Mouse (Mus musculus): ENCODE measurements at regions not wholly inside any gene's neighbourhood (a gene's known extent, or its start where the extent isn't known, plus 50 kb on each side); places are given as distances from the start of the nearest gene placed in this dataset.

- TF ChIP-seq CTCF (IDR thresholded peaks at IDR 0.05; ENCODE audit: low read depth, low read length) (no peak), POLR2A (IDR thresholded peaks at IDR 0.05; ENCODE audit: borderline replicate concordance, low read depth, low read length) (no peak)
- no peak overlapping the region for H3K27ac ChIP-seq (ENCODE audit: insufficient read depth, low read depth, low read length)
- H3K4me3 ChIP-seq (ENCODE audit: insufficient read depth, low read length): no peak overlapping the region
- no peaks in the 10 kb centered on the region for H3K4me1 ChIP-seq (ENCODE audit: control insufficient read depth, insufficient read depth, low read length)
Observed at GRCm38 (mm10) chr10:21672171-21672570, 79.2 kb downstream of the 1700020N01Rik start.

DNA sequence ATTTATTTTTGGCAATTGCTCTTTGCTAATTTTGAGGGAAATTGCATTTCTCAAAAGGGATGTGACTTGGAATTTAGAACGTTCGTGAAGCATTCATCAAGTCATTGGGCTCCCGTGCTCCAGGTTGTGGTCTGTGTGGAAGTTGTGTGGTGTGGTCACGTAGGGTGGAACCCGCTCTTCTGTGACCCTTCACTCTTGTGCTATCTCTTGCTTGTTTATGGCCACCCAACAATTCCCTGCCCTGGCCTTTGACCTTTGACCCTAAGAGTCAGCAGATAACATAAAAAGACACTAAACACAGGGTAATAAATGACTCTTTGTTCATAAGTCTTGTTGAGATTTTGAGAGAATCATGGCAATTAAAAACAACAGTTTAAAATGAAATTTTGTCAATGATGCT lies 79.7 kb downstream of the 1700020N01Rik start:
- TF ChIP-seq POLR2A (IDR thresholded peaks at IDR 0.05; ENCODE audit: borderline replicate concordance, low read depth, low read length) (no peak), CTCF (IDR thresholded peaks at IDR 0.05; ENCODE audit: low read depth, low read length) (no peak)
- no peaks in the 10 kb centered on the region for H3K4me1 ChIP-seq (ENCODE audit: control insufficient read depth, insufficient read depth, low read length)
- no peak overlapping the region for H3K4me3 ChIP-seq (ENCODE audit: insufficient read depth, low read length)
- no peak overlapping the region for H3K27ac ChIP-seq (ENCODE audit: insufficient read depth, low read depth, low read length)

DNA sequence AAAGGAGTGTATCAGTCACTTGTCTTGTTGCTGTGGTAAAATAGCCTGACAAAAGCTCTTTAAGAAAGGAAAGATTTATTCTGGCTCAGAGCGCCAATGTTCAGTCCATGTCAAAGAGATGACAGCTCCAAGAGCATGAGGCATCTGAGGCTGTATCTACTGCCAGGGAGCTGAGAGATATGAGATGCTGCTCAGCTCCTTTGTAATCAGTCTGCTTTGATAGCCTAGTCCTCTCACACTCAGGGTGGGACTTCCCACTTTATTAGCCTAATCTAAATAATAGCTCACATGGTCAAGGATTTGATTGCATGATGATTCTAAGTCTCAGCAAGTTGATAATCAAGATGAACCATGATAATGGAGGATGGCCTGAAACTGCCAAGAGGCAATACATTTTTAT lies 80.9 kb downstream of the 1700020N01Rik start:
- TF ChIP-seq POLR2A (IDR thresholded peaks at IDR 0.05; ENCODE audit: borderline replicate concordance, low read depth, low read length): no peak
- TF ChIP-seq CTCF (IDR thresholded peaks at IDR 0.05; ENCODE audit: low read depth, low read length): no peak
- H3K27ac ChIP-seq (ENCODE audit: insufficient read depth, low read depth, low read length): no peak overlapping the region
- H3K4me1 ChIP-seq (ENCODE audit: control insufficient read depth, insufficient read depth, low read length): no peaks in the 10 kb centered on the region
- no peak overlapping the region for H3K4me3 ChIP-seq (ENCODE audit: insufficient read depth, low read length)

- H3K27ac ChIP-seq (ENCODE audit: insufficient read depth, low read depth, low read length): no peak overlapping the region
- H3K4me1 ChIP-seq (ENCODE audit: control insufficient read depth, insufficient read depth, low read length): no peaks in the 10 kb centered on the region
- TF ChIP-seq CTCF (IDR thresholded peaks at IDR 0.05; ENCODE audit: low read depth, low read length) (no peak), POLR2A (IDR thresholded peaks at IDR 0.05; ENCODE audit: borderline replicate concordance, low read depth, low read length) (no peak)
- no peak overlapping the region for H3K4me3 ChIP-seq (ENCODE audit: insufficient read depth, low read length)
Observed at GRCm38 (mm10) chr10:21675786-21676185, 82.8 kb downstream of the 1700020N01Rik start.

DNA sequence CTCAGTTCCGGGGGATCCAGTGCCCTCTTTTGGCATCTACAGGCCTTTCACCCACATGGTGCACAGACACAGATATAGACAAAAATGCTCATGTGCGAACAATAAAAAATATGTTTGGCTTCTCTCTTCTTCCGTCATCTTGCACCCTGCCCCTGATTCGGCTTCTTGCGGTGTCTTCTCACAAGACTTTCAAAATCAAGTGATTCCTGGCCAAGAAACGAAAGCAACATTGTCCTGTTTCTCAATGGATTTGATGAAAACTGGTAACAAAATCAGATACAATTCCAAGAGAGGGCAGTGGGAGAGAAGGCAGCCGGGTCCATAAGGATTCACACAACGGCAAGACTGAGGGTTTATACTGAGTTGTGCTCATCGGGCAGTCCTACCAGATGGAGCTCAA lies 85.0 kb downstream of the 1700020N01Rik start:
- no peak overlapping the region for H3K27ac ChIP-seq (ENCODE audit: insufficient read depth, low read depth, low read length)

DNA sequence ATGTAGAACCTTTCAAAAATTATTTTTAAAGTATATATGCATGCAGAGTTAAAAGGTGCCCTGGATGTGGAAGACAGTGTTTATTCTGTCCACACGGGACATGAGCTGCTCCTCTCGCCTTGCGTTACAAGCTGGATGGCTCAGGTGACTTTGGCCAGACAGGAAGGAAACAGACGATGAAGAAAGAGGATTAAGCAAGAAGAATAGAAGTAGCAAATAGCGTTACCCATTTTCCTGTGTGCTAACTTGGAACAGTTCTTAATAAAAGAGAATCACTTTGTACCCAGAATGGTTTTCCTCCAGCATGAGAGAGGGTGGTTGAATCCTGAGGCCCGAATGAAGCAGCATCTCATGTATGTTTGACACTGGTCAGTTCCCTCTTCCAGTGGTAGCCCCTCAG lies 85.4 kb downstream of the 1700020N01Rik start:
- H3K4me1 ChIP-seq (ENCODE audit: control insufficient read depth, insufficient read depth, low read length): no peaks in the 10 kb centered on the region
- H3K4me3 ChIP-seq (ENCODE audit: insufficient read depth, low read length): no peak overlapping the region
- TF ChIP-seq CTCF (IDR thresholded peaks at IDR 0.05; ENCODE audit: low read depth, low read length) (no peak), POLR2A (IDR thresholded peaks at IDR 0.05; ENCODE audit: borderline replicate concordance, low read depth, low read length) (no peak)
- no peak overlapping the region for H3K27ac ChIP-seq (ENCODE audit: insufficient read depth, low read depth, low read length)

More for the DNA sequence above, 85.0 kb downstream of the 1700020N01Rik start:
- no peaks in the 10 kb centered on the region for H3K4me1 ChIP-seq (ENCODE audit: control insufficient read depth, insufficient read depth, low read length)
- TF ChIP-seq CTCF (IDR thresholded peaks at IDR 0.05; ENCODE audit: low read depth, low read length) (no peak), POLR2A (IDR thresholded peaks at IDR 0.05; ENCODE audit: borderline replicate concordance, low read depth, low read length) (no peak)
- H3K4me3 ChIP-seq (ENCODE audit: insufficient read depth, low read length): no peak overlapping the region

DNA sequence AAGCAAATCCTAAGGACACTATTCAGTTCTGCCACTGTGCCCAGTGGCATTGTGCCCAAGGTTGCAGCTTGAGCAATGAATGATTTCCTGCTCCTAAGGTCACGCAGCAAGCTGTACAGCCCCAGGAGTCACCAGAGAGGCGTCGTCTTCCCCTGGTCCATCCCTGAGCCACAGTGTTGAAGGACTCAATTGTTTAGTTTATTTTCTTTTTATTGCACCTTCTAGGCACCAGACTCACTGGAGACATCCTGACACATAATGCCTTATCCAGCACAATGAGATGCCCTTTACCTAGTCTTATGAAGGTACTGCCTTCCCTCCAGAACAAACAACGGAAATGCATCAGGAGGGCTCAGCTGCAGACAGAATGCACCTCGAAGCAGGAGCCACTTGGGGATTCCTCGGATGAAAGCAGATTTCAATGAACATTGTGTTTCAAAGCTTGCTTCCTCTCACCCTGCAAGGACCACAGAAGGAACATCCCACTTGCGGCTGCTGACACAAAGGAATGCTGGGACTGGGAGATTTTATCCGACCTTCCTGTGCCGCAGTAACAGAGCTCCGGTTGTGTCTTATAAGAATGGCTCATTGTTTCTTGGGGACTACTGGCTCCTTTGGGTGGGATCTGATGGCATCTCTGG lies 86.0 kb downstream of the 1700020N01Rik start:
- no peak overlapping the region for H3K4me3 ChIP-seq (ENCODE audit: insufficient read depth, low read length)

DNA sequence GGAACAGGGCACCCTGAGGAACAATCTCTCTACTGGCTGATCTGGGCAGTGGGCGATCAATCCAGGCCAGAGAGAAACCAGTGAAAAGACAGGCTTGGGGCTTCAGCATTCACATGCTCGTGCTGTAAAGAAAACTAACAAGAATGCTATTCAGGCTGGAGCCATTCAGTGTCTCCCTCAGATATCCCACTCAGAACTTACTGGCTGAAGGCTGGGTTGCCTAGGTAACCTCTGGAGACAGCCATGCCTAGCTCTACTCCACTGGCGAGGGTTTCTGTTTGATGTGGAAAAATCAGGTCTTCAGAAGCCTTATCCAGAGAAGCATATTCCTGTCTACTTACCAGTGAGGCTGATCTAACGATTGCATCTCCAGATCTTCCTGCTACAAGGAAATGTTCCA lies 87.8 kb downstream of the 1700020N01Rik start:
- H3K4me1 ChIP-seq (ENCODE audit: control insufficient read depth, insufficient read depth, low read length): no peaks in the 10 kb centered on the region
- H3K4me3 ChIP-seq (ENCODE audit: insufficient read depth, low read length): no peak overlapping the region
- no peak overlapping the region for H3K27ac ChIP-seq (ENCODE audit: insufficient read depth, low read depth, low read length)
- TF ChIP-seq POLR2A (IDR thresholded peaks at IDR 0.05; ENCODE audit: borderline replicate concordance, low read depth, low read length): no peak
- no peak for TF ChIP-seq CTCF (IDR thresholded peaks at IDR 0.05; ENCODE audit: low read depth, low read length)

More for the DNA sequence above, 86.0 kb downstream of the 1700020N01Rik start:
- Histone ChIP-seq H3K27ac (ENCODE audit: insufficient read depth, low read depth, low read length) (no peak overlapping the region), H3K4me1 (ENCODE audit: control insufficient read depth, insufficient read depth, low read length) (no peaks in the 10 kb centered on the region)
- TF ChIP-seq POLR2A (IDR thresholded peaks at IDR 0.05; ENCODE audit: borderline replicate concordance, low read depth, low read length) (no peak), CTCF (IDR thresholded peaks at IDR 0.05; ENCODE audit: low read depth, low read length) (no peak)

GRCm38 (mm10) chr10:21684286-21685013 lies 91.5 kb downstream of the 1700020N01Rik start:
- H3K4me3 ChIP-seq (ENCODE audit: insufficient read depth, low read length): no peak overlapping the region
- H3K27ac ChIP-seq (ENCODE audit: insufficient read depth, low read depth, low read length): no peak overlapping the region
- TF ChIP-seq POLR2A (IDR thresholded peaks at IDR 0.05; ENCODE audit: borderline replicate concordance, low read depth, low read length) (no peak), CTCF (IDR thresholded peaks at IDR 0.05; ENCODE audit: low read depth, low read length) (no peak)
- peaks cover 4% of the 10 kb centered on the region for H3K4me1 ChIP-seq (ENCODE audit: control insufficient read depth, insufficient read depth, low read length)

DNA sequence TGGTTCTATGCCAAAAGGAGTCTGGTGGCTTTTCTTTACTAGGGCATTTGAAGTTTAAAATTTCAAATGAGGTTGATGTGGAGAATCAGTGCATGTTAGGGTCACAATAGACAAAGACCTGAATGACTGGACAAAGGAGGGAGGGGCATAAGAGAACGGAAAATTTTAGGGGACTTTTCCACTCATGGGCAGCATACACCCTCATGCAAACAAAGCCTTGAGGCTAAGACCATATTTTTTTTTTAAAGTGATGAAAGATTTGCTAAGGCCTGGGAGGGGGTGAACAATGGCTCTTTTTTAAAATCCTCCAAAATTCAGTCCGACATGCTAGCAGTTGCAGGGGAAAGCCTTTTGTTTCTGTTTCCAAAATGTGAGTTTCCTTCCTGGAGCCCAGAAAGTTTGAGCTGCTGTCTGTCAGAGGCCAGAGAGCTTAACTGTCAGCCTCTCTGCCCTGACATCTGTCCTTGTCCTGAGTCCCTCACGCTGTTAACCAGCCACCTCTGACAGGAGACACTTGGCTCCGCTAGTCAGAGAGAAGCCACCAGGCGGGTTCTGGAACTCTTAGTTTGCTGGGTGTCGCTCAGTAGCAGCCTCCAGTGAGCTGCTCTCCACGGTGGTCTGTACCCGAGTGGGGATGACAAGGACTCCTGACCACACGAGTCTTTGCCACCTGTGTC lies 92.3 kb downstream of the 1700020N01Rik start:
- TF ChIP-seq POLR2A (IDR thresholded peaks at IDR 0.05; ENCODE audit: borderline replicate concordance, low read depth, low read length): no peak
- no peak for TF ChIP-seq CTCF (IDR thresholded peaks at IDR 0.05; ENCODE audit: low read depth, low read length)
- no peak overlapping the region for H3K27ac ChIP-seq (ENCODE audit: insufficient read depth, low read depth, low read length)
- H3K4me3 ChIP-seq (ENCODE audit: insufficient read depth, low read length): no peak overlapping the region
- peaks cover 4% of the 10 kb centered on the region for H3K4me1 ChIP-seq (ENCODE audit: control insufficient read depth, insufficient read depth, low read length)
